Comparison of ENCODE assay signal across 8 mouse cellular contexts in the genomic region with DNA sequence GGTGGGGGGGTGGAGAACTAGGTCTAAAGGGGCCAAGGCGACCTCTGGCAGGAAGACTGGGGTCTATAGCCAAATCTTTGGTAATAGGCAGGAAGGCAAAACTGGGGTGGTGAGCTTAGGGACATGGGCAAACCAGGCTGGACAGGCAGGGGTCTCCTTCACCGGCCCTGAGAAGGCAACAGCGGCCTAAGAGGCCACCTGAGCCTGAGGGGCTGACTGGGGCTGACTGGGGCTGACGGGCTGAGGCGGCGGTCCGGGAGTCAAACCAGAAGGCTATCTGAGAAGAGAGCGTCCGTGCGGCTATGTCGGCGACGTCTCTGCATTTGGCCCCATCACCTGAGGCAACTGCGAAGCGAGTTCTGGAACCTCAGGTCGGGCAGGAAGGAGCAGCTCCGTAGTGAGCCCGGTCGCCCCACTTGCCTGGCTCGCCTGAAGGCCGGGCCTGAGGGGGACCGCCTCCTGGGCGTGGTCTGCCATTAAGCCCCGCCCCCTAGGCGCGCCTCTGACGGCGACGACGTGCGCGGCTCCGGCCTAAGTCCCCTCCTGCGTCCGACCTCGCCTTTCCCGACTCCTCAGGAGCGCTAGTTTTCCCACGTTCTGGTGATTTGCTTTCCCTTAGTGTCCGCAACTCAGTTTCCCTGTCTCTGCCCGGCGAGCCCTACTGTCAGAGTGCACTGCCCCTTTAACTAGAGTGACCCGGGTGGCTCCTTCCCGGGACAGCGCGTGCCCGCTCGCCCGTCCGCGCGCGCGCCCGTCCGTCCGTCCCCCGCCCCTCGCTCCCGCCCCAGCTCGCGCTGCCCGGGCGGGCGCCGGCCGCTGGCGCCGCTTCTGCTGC. TPM values are rescaled to one million over a fixed set of nuclear protein-coding genes. Genes with fewer than 3 reads are reported as not detected.
DNase-seq lines count a peak whose midpoint lies in the region; ATAC-seq lines count a peak whose summit lies in the region.

Gene Inca1, minus strand, starts transcription at position 434 of the 835 bp plus-strand sequence.
Gene Kif1c, plus strand, starts transcription at position 827 of the 835 bp plus-strand sequence.

- peaks cover 6% of the 10 kb centered on the region for H3K4me1 ChIP-seq in hindbrain, embryonic 11.5 days (replicated peaks; ENCODE audit: control insufficient read depth, insufficient read depth, low read length)

- peak within 1 kb of the TSS; percentile 64 for H3K4me2 ChIP-seq in hindbrain, embryonic 11.5 days (replicated peaks; ENCODE audit: low read depth, low read length)

- peak; percentile 95 for ATAC-seq in hindbrain, embryonic 11.5 days (ENCODE audit: low FRiP score)

- no peaks in the 10 kb centered on the region for H3K27me3 ChIP-seq in hindbrain, embryonic 11.5 days (ENCODE audit: control insufficient read depth, insufficient read depth, low read length)

- H3K9ac ChIP-seq in hindbrain, embryonic 11.5 days (ENCODE audit: low read depth, low read length), result peak within 1 kb of the TSS; percentile 88

- H3K36me3 ChIP-seq in hindbrain, embryonic 11.5 days (ENCODE audit: control insufficient read depth, insufficient read depth, low read length), result no peaks in the 10 kb centered on the region

- peak within 1 kb of the TSS; percentile 88 for H3K27ac ChIP-seq in hindbrain, embryonic 11.5 days (ENCODE audit: low read depth, low read length)

- under 1% methylated on average over 62 of the region's 69 CpGs for WGBS in hindbrain, embryonic 11.5 days

- H3K9me3 ChIP-seq in hindbrain, embryonic 11.5 days (ENCODE audit: control insufficient read depth, low read length), result no peaks in the 10 kb centered on the region

- peak within 1 kb of the TSS; percentile 94 for H3K4me3 ChIP-seq in hindbrain, embryonic 11.5 days (ENCODE audit: low read depth, low read length)

- DNase-seq in MN1 (ENCODE audit: low spot score), result peak; percentile 91
- peak; percentile 96 for DNase-seq in cerebellum, adult 9-10 months
- DNase-seq in frontal cortex, adult 2 months (ENCODE audit: extremely low spot score in 1 of 2, low spot score in 1 of 2), result peak; percentile 81 to 96
- peak; percentile 96 for DNase-seq in hindbrain, embryonic 11.5 days (ENCODE audit: low spot score)
- peak; percentile 95 to 96 for DNase-seq in layer of hippocampus, postnatal 14 days (ENCODE audit: low spot score in 2 of 2)
- peak; percentile 97 for DNase-seq in lung, postnatal 14 days
- peak; percentile 85 for DNase-seq in retina, adult 2 months (ENCODE audit: low read depth, low spot score)
- DNase-seq in thymus, postnatal 36 days, result peak; percentile 96 to 98

RNA-seq across cellular contexts. Expression of gene Inca1, which starts in this region (rescaled TPM):
- polyA plus RNA-seq in frontal cortex, adult 2 months (2012; rRNA removed), result 3.5 and 3.9 TPM in 2 replicates
- polyA plus RNA-seq in hindbrain, embryonic 11.5 days (2014; fragmentation: Nextera tagmentation; extraction: Ambion mirVana), result 0.63 and 1.9 TPM in 2 replicates
- 1 to 10 TPM; 1.9 to 2.1 TPM for total RNA-seq in layer of hippocampus, postnatal 14 days (2021)

RNA-seq across cellular contexts. Expression of gene Kif1c, which starts in this region (rescaled TPM):
- 45.2 and 48.5 TPM in 2 replicates for polyA plus RNA-seq in frontal cortex, adult 2 months (2012; rRNA removed)
- polyA plus RNA-seq in hindbrain, embryonic 11.5 days (2014; fragmentation: Nextera tagmentation; extraction: Ambion mirVana), result 5.9 and 6.0 TPM in 2 replicates
- total RNA-seq in layer of hippocampus, postnatal 14 days (2021), result 10 to 100 TPM; 66.2 to 68.4 TPM

Comparison
In these comparisons a context has a peak if more than half of its experiments do, and no peak if none do; other contexts are left out.
1. Peak in every context shown above with its lines: DNase-seq, ATAC-seq, H3K4me3 ChIP-seq and H3K27ac ChIP-seq.